Mouse (Mus musculus): ENCODE results near the gene Rftn1. TPM values are rescaled to one million over a fixed set of nuclear protein-coding genes. Genes with fewer than 3 reads are reported as not detected.

Gene Rftn1
- polyA plus RNA-seq, 2 experiments = 14.6 to 15.0 TPM

- H3K4me2 ChIP-seq (replicated peaks; ENCODE audit: low read depth, low read length, severe bottlenecking) = no peak overlapping the region
- WGBS = 86% methylated on average over 13 of the region's 13 CpGs
- no peaks in the 10 kb centered on the region for H3K9me3 ChIP-seq (ENCODE audit: control insufficient read depth, low read length)
- no peak overlapping the region for H3K4me3 ChIP-seq (replicated peaks; ENCODE audit: low read length)
- no peaks in the 10 kb centered on the region for H3K27me3 ChIP-seq (ENCODE audit: control insufficient read depth, insufficient read depth, low read length)
- DNase-seq (ENCODE audit: low spot score) (no peak), ATAC-seq (ENCODE audit: low FRiP score, low read depth) (no peak)
- H3K27ac ChIP-seq (replicated peaks; ENCODE audit: low read depth, low read length) = no peak overlapping the region
- no peaks in the 10 kb centered on the region for H3K36me3 ChIP-seq (ENCODE audit: control insufficient read depth, insufficient read depth, low read length)
- no peak for TF ChIP-seq POLR2A (IDR thresholded peaks at IDR 0.05; ENCODE audit: borderline replicate concordance, extremely low read depth, insufficient read depth, insufficient read length)
- H3K4me1 ChIP-seq (ENCODE audit: control insufficient read depth, insufficient read depth, low read length) = no peaks in the 10 kb centered on the region
- H3K9ac ChIP-seq (ENCODE audit: low read depth, low read length, severe bottlenecking) = no peak overlapping the region
Observed at GRCm38 (mm10) chr17:50063832-50064627, 126.4 kb downstream of the Rftn1 start.

GRCm38 (mm10) chr17:50062649-50063048, 127.8 kb downstream of the Rftn1 start:
- no peaks in the 10 kb centered on the region for H3K27me3 ChIP-seq (ENCODE audit: control insufficient read depth, insufficient read depth, low read length)
- H3K9ac ChIP-seq (ENCODE audit: low read depth, low read length, severe bottlenecking) = no peak overlapping the region
- WGBS = 85% methylated on average over 4 of the region's 4 CpGs
- H3K4me2 ChIP-seq (replicated peaks; ENCODE audit: low read depth, low read length, severe bottlenecking) = no peak overlapping the region
- H3K36me3 ChIP-seq (ENCODE audit: control insufficient read depth, insufficient read depth, low read length) = no peaks in the 10 kb centered on the region
- no peak overlapping the region for H3K27ac ChIP-seq (replicated peaks; ENCODE audit: low read depth, low read length)
- H3K4me1 ChIP-seq (ENCODE audit: control insufficient read depth, insufficient read depth, low read length) = no peaks in the 10 kb centered on the region
- TF ChIP-seq POLR2A (IDR thresholded peaks at IDR 0.05; ENCODE audit: borderline replicate concordance, extremely low read depth, insufficient read depth, insufficient read length) = no peak
- no peak overlapping the region for H3K4me3 ChIP-seq (replicated peaks; ENCODE audit: low read length)
- DNase-seq (ENCODE audit: low spot score) = no peak
- H3K9me3 ChIP-seq (ENCODE audit: control insufficient read depth, low read length) = no peaks in the 10 kb centered on the region
- ATAC-seq (ENCODE audit: low FRiP score, low read depth) = no peak

GRCm38 (mm10) chr17:50061446-50061845, 129.0 kb downstream of the Rftn1 start:
- Histone ChIP-seq H3K27ac (replicated peaks; ENCODE audit: low read depth, low read length) (no peak overlapping the region), H3K27me3 (ENCODE audit: control insufficient read depth, insufficient read depth, low read length) (no peaks in the 10 kb centered on the region), H3K4me1 (ENCODE audit: control insufficient read depth, insufficient read depth, low read length) (no peaks in the 10 kb centered on the region), H3K4me2 (replicated peaks; ENCODE audit: low read depth, low read length, severe bottlenecking) (no peak overlapping the region), H3K4me3 (replicated peaks; ENCODE audit: low read length) (no peak overlapping the region), H3K9me3 (ENCODE audit: control insufficient read depth, low read length) (no peaks in the 10 kb centered on the region), H3K9ac (ENCODE audit: low read depth, low read length, severe bottlenecking) (no peak overlapping the region), H3K36me3 (ENCODE audit: control insufficient read depth, insufficient read depth, low read length) (no peaks in the 10 kb centered on the region)
- ATAC-seq (ENCODE audit: low FRiP score, low read depth) (no peak), DNase-seq (ENCODE audit: low spot score) (no peak)
- TF ChIP-seq POLR2A (IDR thresholded peaks at IDR 0.05; ENCODE audit: borderline replicate concordance, extremely low read depth, insufficient read depth, insufficient read length) = no peak
- 93% methylated on average over 4 of the region's 4 CpGs for WGBS

DNA sequence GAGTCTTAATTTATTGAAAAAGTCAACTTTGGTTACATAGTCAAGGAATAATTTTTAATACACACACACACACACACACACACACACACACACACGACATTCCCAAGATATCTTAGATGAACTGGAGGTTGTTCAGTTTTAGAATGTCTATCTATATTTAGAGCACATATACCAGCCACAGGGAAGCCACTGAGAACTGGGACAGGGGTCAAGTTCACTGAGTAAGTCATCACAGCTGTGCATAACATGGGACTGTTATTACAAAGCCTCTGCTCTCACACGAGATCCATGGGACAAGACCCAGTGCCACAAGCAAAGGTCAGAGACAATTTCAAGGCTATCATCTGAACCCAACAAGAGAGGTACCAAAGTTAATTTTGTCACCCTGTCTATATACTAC, 130.3 kb downstream of the Rftn1 start:
- Histone ChIP-seq H3K36me3 (ENCODE audit: control insufficient read depth, insufficient read depth, low read length) (no peaks in the 10 kb centered on the region), H3K27me3 (ENCODE audit: control insufficient read depth, insufficient read depth, low read length) (no peaks in the 10 kb centered on the region), H3K4me2 (replicated peaks; ENCODE audit: low read depth, low read length, severe bottlenecking) (no peak overlapping the region), H3K4me3 (replicated peaks; ENCODE audit: low read length) (no peak overlapping the region), H3K4me1 (ENCODE audit: control insufficient read depth, insufficient read depth, low read length) (no peaks in the 10 kb centered on the region), H3K9ac (ENCODE audit: low read depth, low read length, severe bottlenecking) (no peak overlapping the region), H3K27ac (replicated peaks; ENCODE audit: low read depth, low read length) (no peak overlapping the region), H3K9me3 (ENCODE audit: control insufficient read depth, low read length) (no peaks in the 10 kb centered on the region)
- no peak for DNase-seq (ENCODE audit: low spot score)
- ATAC-seq (ENCODE audit: low FRiP score, low read depth) = peak; percentile 73
- no peak for TF ChIP-seq POLR2A (IDR thresholded peaks at IDR 0.05; ENCODE audit: borderline replicate concordance, extremely low read depth, insufficient read depth, insufficient read length)
- WGBS = 79% methylated on average over 2 of the region's 2 CpGs

GRCm38 (mm10) chr17:50059417-50059816, 131.1 kb downstream of the Rftn1 start:
- Histone ChIP-seq H3K27ac (replicated peaks; ENCODE audit: low read depth, low read length) (no peak overlapping the region), H3K9me3 (ENCODE audit: control insufficient read depth, low read length) (no peaks in the 10 kb centered on the region), H3K27me3 (ENCODE audit: control insufficient read depth, insufficient read depth, low read length) (no peaks in the 10 kb centered on the region), H3K36me3 (ENCODE audit: control insufficient read depth, insufficient read depth, low read length) (no peaks in the 10 kb centered on the region), H3K9ac (ENCODE audit: low read depth, low read length, severe bottlenecking) (no peak overlapping the region), H3K4me3 (replicated peaks; ENCODE audit: low read length) (no peak overlapping the region), H3K4me1 (ENCODE audit: control insufficient read depth, insufficient read depth, low read length) (no peaks in the 10 kb centered on the region), H3K4me2 (replicated peaks; ENCODE audit: low read depth, low read length, severe bottlenecking) (no peak overlapping the region)
- no peak for DNase-seq (ENCODE audit: low spot score)
- 89% methylated on average over 5 of the region's 5 CpGs for WGBS
- ATAC-seq (ENCODE audit: low FRiP score, low read depth) = no peak
- no peak for TF ChIP-seq POLR2A (IDR thresholded peaks at IDR 0.05; ENCODE audit: borderline replicate concordance, extremely low read depth, insufficient read depth, insufficient read length)

Data from limb, embryonic 14.5 days (tissue).